16 mouse cellular contexts compared by ENCODE assay signal in genomic region chr2:143712901-143713300, GRCm38 (mm10).
"Had no signal": no experiment of that assay in that cellular context is flagged by ENCODE, and none has a peak within 500 bp of the region (broad histone marks: within the 10 kb centered on the region; RNA-seq: fewer than 3 reads in every experiment).

No protein-coding gene starts in this region.

- H3K9ac ChIP-seq: limb, embryonic 12.5 days; limb, embryonic 15.5 days; liver, embryonic 14.5 days; liver, postnatal 0 days; lung, embryonic 14.5 days; midbrain, embryonic 12.5 days; midbrain, embryonic 15.5 days; neural tube, embryonic 13.5 days had no signal

- H3K4me3 ChIP-seq: limb, embryonic 12.5 days; limb, embryonic 15.5 days; midbrain, embryonic 12.5 days; midbrain, embryonic 15.5 days; neural tube, embryonic 13.5 days had no signal

- H3K9me3 ChIP-seq: limb, embryonic 12.5 days; limb, embryonic 15.5 days; midbrain, embryonic 12.5 days; midbrain, embryonic 15.5 days; neural tube, embryonic 13.5 days had no signal

- DNase-seq: kidney, postnatal 36 days; left cerebral cortex, postnatal 4 days; liver, postnatal 0 days; lung, embryonic 14.5 days; thymus, adult 18-20 months; thymus, postnatal 36 days had no signal

- H3K36me3 ChIP-seq: limb, embryonic 12.5 days; limb, embryonic 15.5 days; midbrain, embryonic 12.5 days; midbrain, embryonic 15.5 days; neural tube, embryonic 13.5 days had no signal

- H3K27ac ChIP-seq: kidney, postnatal 0 days; limb, embryonic 12.5 days; limb, embryonic 15.5 days; liver, embryonic 14.5 days; macrophage; midbrain, embryonic 12.5 days; midbrain, embryonic 15.5 days; neural tube, embryonic 13.5 days had no signal

- H3K4me1 ChIP-seq: limb, embryonic 15.5 days; midbrain, embryonic 12.5 days; midbrain, embryonic 15.5 days had no signal

- H3K4me2 ChIP-seq: limb, embryonic 12.5 days; limb, embryonic 15.5 days; liver, embryonic 11.5 days; lung, embryonic 14.5 days; midbrain, embryonic 12.5 days; midbrain, embryonic 15.5 days; neural tube, embryonic 13.5 days had no signal

- ATAC-seq: liver, postnatal 0 days; lung, postnatal 0 days; midbrain, embryonic 15.5 days had no signal

- H3K27me3 ChIP-seq: limb, embryonic 12.5 days; limb, embryonic 15.5 days; midbrain, embryonic 12.5 days; midbrain, embryonic 15.5 days; neural tube, embryonic 13.5 days had no signal
